Mouse (Mus musculus) hindbrain, embryonic 12.5 days (tissue): ENCODE measurements around the gene Smu1. TPM values are rescaled to one million over a fixed set of nuclear protein-coding genes. Genes with fewer than 3 reads are reported as not detected.
A peak's percentile ranks its signal among the peaks of the same experiment; 100 is the strongest.
"Not testable (repeated sequence)": the region's sequence is repeated elsewhere in the genome, so short reads cannot be mapped to it uniquely, and the experiment has no call there.

ENCODE experiments used
- ATAC-seq: fragments of 200-750 bp; cut with Nextera tagmentation; 2 replicates; pipeline ENCODE4 v1.8.0; 2017; ENCODE audit warnings: moderate TSS enrichment; ENCODE audit not compliant: low FRiP score
- H3K27ac ChIP-seq: fragments of 300-500 bp; sonication (generic); 2 replicates; pipeline ENCODE4 v1.5.1; 2016; ENCODE audit warnings: mild to moderate bottlenecking
- H3K27me3 ChIP-seq: fragments of 300-500 bp; sonication (generic); 2 replicates; pipeline ENCODE4 v1.6.1; 2016; ENCODE audit warnings: mild to moderate bottlenecking
- H3K36me3 ChIP-seq: fragments of 300-500 bp; sonication (generic); 2 replicates; pipeline ENCODE4 v1.6.1; 2016; ENCODE audit warnings: mild to moderate bottlenecking
- H3K4me1 ChIP-seq: fragments of 300-500 bp; sonication (generic); 2 replicates; pipeline ENCODE4 v1.6.1; 2016
- H3K4me2 ChIP-seq: fragments of 300-500 bp; sonication (generic); replicated peaks from 2 replicates; pipeline ENCODE4 v1.6.1; 2016; ENCODE audit warnings: mild to moderate bottlenecking
- H3K4me3 ChIP-seq: fragments of 300-500 bp; sonication (generic); 2 replicates; pipeline ENCODE4 v1.5.1; 2016; ENCODE audit warnings: mild to moderate bottlenecking
- H3K9ac ChIP-seq: fragments of 300-500 bp; sonication (generic); 2 replicates; pipeline ENCODE4 v1.6.1; 2016; ENCODE audit warnings: mild to moderate bottlenecking, moderate library complexity
- H3K9me3 ChIP-seq: fragments of 300-500 bp; sonication (generic); replicated peaks from 2 replicates; pipeline ENCODE4 v1.6.1; 2016; ENCODE audit warnings: mild to moderate bottlenecking
- WGBS: fragments of 180-500 bp; shearing (Covaris S2); methylation state at CpG from one replicate; pipeline ENCODE4 v1.1.7; 2016; 5-methylcytosine and 5-hydroxymethylcytosine counted together
- polyA plus RNA-seq: library from polyadenylated mRNA; unstranded; fragments of >200 nt; fragmentation: Nextera tagmentation; extraction: Ambion mirVana; gene quantifications from 2 replicates; pipeline ENCODE4 v1.2.1, GENCODE M21; 2016

Smu1 gene
- polyA plus RNA-seq: 135 and 137 TPM in 2 replicates

DNA sequence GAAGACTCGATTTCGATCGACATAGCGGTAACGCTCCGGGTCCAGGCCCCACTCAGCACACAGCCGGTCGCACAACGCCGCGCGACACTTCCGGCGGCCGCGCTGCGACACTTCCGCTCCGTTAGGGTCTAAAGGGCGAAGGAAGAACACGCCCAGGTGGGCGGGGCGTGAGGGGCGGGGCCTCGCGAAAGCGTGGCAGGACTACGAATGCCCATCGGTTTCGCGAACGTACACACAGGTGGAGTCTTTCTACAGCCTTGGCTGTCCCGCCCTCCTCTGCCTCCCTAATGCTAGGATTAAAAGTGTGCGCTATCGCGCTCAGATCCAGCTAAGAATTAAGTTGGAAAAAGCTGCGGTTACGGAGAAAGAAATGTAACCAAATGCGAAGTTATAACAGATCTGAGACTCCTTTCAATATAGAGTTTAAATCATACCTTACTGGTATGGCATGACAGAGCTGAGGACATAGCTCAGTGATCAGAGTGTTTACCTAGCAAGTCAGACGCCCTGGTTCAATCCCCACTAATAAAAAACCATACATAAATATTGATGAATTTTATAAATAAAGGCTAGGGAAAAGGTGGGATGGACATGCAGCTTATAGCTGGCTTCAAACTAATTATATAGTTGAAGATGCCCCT, at the start of gene Smu1:
Smu1 (minus strand) TSS at position 144 of the 641 bp plus-strand sequence.
- peak within 1 kb of the TSS; percentile 61 for H3K4me2 ChIP-seq
- peak; percentile 98 for ATAC-seq
- H3K4me1 ChIP-seq: peaks cover 6% of the 10 kb centered on the region; the same call in 1 of the 2 replicates
- H3K27ac ChIP-seq: peak within 1 kb of the TSS; percentile 25; the same call in 1 of the 2 replicates
- WGBS: under 1% methylated on average over 40 of the region's 40 CpGs
- H3K27me3 ChIP-seq: peaks cover 10% of the 10 kb centered on the region
- H3K9ac ChIP-seq: peak within 1 kb of the TSS; percentile 87
- no peaks in the 10 kb centered on the region for H3K9me3 ChIP-seq
- H3K36me3 ChIP-seq: peaks cover 27% of the 10 kb centered on the region
- peak within 1 kb of the TSS; percentile 87 for H3K4me3 ChIP-seq

DNA sequence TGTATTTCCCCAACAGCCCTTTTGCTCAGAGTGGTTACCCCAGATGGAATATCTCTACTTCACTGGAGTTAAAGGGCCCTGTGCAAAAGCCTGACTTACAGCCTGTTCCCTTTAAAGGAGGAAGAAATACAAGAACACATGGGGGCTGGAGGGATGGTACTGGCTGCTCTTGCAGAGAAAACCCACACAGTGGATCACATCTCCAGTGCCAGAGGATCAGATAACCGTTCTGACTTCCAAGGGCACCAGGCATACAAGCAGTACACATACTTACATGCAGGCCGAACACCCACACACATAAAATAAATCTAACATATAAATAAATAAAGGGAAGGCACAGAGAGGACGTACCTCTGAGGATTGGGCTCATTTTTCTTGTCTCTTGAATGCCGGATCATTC, 49.7 kb upstream of the Smu1 start:
- H3K36me3 ChIP-seq: peaks cover 27% of the 10 kb centered on the region; the same call in 1 of the 2 replicates
- H3K4me1 ChIP-seq: no peaks in the 10 kb centered on the region
- H3K27ac ChIP-seq: no peak overlapping the region
- H3K27me3 ChIP-seq: no peaks in the 10 kb centered on the region
- no peak for ATAC-seq
- no peaks in the 10 kb centered on the region for H3K9me3 ChIP-seq
- H3K4me2 ChIP-seq: no peak overlapping the region
- no peak overlapping the region for H3K4me3 ChIP-seq
- 87% methylated on average over 4 of the region's 4 CpGs for WGBS
- H3K9ac ChIP-seq: no peak overlapping the region

DNA sequence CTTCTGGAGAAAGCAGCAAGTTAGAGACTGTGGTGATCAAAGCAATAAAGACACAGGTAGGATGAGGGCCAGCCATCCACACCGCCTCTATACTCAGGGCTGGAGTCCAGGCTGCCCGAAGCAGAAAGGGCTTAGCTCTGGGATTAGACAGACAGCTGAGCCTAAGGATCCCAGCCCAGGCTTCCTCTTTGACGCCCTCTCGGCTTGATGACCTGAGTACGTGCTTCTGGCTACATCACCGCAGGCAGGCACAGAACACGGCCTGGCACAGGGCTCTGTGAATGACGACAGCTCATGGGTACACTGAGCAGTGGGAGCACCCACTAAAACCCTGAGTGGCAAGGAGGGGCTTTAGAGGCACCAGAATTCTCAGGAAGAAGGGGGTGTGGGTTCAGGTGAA, 47.7 kb upstream of the Smu1 start:
- Histone ChIP-seq H3K36me3 (peaks cover 24% of the 10 kb centered on the region; the same call in 1 of the 2 replicates), H3K9ac (no peak overlapping the region), H3K4me2 (no peak overlapping the region), H3K27me3 (no peaks in the 10 kb centered on the region), H3K27ac (no peak overlapping the region), H3K4me3 (no peak overlapping the region), H3K9me3 (no peaks in the 10 kb centered on the region), H3K4me1 (no peaks in the 10 kb centered on the region)
- no peak for ATAC-seq
- 90% methylated on average over 8 of the region's 8 CpGs for WGBS

DNA sequence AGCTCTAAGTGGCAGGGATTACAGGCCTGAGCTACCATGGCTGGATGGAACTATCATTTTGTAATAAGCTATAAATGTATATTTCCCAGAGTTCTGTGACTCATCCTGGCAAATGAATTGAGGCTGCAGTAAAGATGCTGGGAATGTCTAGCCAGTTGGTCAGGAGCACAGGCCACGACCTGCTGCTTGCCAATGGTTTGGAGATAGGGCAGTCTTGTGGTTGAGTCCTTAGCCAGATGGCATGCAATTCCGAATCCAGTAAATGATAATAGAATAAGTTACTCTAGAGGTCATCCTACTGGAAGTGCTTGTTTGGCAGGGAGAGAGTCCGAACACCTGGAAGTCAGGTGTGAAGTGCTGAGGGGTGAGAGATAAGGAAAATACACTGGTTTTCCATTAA, 45.1 kb upstream of the Smu1 start:
- no peaks in the 10 kb centered on the region for H3K9me3 ChIP-seq
- H3K4me1 ChIP-seq: no peaks in the 10 kb centered on the region
- no peak overlapping the region for H3K27ac ChIP-seq
- no peak overlapping the region for H3K4me2 ChIP-seq
- H3K27me3 ChIP-seq: no peaks in the 10 kb centered on the region
- no peak for ATAC-seq
- H3K9ac ChIP-seq: no peak overlapping the region
- H3K36me3 ChIP-seq: peaks cover 19% of the 10 kb centered on the region; the same call in 1 of the 2 replicates
- no peak overlapping the region for H3K4me3 ChIP-seq
- WGBS: 92% methylated on average over 3 of the region's 3 CpGs

DNA sequence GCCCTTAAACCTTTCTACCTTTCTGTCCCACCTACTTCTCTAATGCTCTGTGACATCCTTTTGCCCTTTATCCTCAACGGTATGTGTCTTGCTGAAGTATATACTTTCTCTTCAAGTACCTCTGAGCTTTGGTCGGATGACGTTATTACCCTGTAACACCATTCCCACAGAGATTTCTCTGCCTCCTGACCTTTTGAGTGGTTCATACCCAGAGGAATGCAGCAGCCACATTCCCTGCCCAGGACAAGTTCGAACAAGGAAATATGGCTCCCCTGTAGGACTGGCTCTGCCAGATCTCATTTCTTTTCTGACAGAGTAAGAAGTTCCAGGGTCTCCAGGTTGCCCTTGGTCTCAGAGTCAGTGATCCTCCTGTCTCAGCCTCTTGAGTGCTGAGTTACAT, 44.2 kb upstream of the Smu1 start:
- no peak overlapping the region for H3K9ac ChIP-seq
- ATAC-seq: no peak
- no peaks in the 10 kb centered on the region for H3K27me3 ChIP-seq
- no peaks in the 10 kb centered on the region for H3K4me1 ChIP-seq
- no peak overlapping the region for H3K4me3 ChIP-seq
- H3K4me2 ChIP-seq: no peak overlapping the region
- H3K27ac ChIP-seq: no peak overlapping the region
- H3K36me3 ChIP-seq: peaks cover 11% of the 10 kb centered on the region; the same call in 1 of the 2 replicates
- no peaks in the 10 kb centered on the region for H3K9me3 ChIP-seq
- WGBS: 86% methylated on average over 4 of the region's 4 CpGs

DNA sequence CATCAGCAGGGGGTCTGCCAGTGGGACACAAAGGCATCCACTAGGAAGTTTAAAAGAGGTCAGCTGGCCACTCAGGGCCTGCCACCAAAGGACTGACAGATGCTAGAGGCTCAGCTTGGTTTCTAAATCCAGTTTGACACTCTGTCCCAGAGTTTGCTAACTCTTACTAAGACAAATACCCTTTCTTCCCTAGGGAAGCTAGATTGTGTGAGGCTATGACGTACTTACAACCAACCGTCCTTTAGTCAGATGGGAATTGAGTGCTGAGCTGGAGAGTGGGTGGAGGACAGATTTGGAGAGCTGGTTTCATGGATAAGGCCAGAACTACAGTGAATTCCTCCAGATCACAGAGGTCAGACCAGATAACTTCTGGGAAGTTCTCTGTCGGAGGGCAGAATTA, 43.1 kb upstream of the Smu1 start:
- H3K36me3 ChIP-seq: peaks cover 4% of the 10 kb centered on the region; the same call in 1 of the 2 replicates
- no peak overlapping the region for H3K27ac ChIP-seq
- 69% methylated on average over 3 of the region's 3 CpGs for WGBS
- H3K27me3 ChIP-seq: no peaks in the 10 kb centered on the region
- no peak for ATAC-seq
- no peak overlapping the region for H3K4me2 ChIP-seq
- H3K4me3 ChIP-seq: no peak overlapping the region
- no peaks in the 10 kb centered on the region for H3K4me1 ChIP-seq
- H3K9ac ChIP-seq: no peak overlapping the region
- H3K9me3 ChIP-seq: no peaks in the 10 kb centered on the region

DNA sequence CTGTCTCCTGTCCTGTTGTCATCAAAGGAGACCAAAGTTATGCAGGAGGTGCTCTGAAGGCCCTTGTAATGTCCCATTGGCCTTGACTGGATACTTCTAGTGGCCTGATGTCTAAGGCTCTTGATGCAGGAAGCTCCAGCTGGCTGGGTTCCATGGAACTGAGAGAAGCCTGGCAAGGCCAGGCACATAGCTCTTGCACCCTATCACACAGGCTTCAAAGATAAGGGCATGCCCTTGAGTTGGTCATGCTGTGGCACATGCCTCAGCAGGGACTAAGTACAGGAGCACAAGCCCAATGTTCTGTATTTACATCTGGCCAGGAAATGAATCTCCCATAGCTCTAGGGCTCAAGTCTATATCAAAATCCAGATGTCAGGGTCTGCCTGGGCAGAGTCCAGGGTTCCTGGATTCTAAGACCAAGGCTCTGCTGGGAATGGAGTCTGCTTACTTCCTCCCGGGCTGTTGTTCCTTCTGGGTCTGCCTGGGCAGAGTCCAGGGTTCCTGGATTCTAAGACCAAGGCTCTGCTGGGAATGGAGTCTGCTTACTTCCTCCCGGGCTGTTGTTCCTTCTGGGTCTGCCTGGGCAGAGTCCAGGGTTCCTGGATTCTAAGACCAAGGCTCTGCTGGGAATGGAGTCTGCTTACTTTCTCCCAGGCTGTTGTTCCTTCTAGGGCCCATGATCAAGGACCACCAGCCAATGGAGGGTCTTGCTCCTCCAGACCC, 41.3 kb upstream of the Smu1 start:
- not testable (repeated sequence) for H3K9me3 ChIP-seq, H3K9ac ChIP-seq, ATAC-seq, H3K27me3 ChIP-seq, H3K27ac ChIP-seq, H3K36me3 ChIP-seq, H3K4me1 ChIP-seq, H3K4me3 ChIP-seq, H3K4me2 ChIP-seq
- WGBS: 84% methylated on average over 2 of the region's 2 CpGs

DNA sequence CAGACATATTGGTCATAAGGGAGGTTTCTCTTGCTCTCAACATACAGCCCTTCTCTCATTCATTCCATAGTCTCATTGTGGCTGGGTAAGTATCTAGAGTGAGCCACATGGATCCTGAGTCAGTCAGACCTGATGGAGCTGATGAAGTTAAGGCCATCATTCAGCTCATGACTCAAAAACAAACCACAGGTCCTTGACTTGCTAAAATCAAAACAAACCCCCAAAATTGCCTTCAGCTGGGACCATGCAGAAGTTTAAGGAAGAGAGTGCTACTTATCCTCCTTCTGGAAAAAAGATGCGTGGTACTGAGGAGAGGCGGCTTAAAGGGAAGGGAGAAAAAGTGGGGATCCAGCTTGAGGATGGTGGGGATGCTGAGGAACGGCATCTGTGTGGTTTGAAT, 38.0 kb upstream of the Smu1 start:
- no peaks in the 10 kb centered on the region for H3K27me3 ChIP-seq
- no peak for ATAC-seq
- no peak overlapping the region for H3K4me2 ChIP-seq
- H3K4me1 ChIP-seq: no peaks in the 10 kb centered on the region
- H3K9ac ChIP-seq: no peak overlapping the region
- H3K9me3 ChIP-seq: no peaks in the 10 kb centered on the region
- no peaks in the 10 kb centered on the region for H3K36me3 ChIP-seq
- H3K27ac ChIP-seq: no peak overlapping the region
- 93% methylated on average over 3 of the region's 3 CpGs for WGBS
- no peak overlapping the region for H3K4me3 ChIP-seq

DNA sequence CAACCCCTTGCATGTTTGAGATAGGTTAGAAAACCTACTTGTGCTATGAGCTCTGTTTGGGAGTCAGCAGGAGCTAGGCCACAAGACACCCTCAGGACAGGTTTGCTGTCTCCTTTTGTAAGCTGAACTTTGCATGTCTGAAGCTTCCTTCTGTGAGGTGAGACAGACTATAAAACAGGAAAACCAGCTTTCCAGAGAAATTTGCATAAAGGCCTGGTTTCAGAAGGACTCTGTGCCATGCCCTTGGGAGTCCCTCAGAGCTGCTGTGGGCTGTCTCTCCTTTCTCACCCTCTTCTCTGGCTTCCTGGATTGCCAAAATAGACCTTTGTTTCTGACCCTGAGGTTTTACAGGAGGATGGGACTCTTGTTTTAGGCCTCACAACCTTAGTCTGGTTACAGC, 36.6 kb upstream of the Smu1 start:
- Histone ChIP-seq H3K36me3 (no peaks in the 10 kb centered on the region), H3K4me3 (no peak overlapping the region)
- ATAC-seq: no peak

DNA sequence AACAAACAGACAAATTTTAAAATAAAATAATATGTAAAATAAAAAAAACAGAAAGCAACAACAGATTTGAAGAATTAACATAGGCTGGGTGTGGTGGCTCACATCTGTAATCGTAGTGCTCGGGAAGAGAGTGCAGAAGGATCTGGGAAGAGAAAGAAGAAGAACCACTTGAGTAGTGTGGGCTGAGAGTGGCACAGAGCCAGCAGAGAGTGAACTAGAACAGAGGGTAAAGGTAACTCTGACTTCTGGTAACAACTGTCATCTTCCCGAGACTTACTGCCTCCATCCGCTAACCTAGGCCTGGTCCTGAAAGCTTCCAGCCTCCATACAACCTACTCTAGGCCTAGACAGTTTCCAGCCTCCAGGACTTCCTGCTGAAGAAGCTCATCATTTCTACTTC, 33.5 kb upstream of the Smu1 start:
- WGBS: 93% methylated on average over 4 of the region's 4 CpGs

More for the DNA sequence above, 36.6 kb upstream of the Smu1 start:
- Histone ChIP-seq H3K4me1 (no peaks in the 10 kb centered on the region), H3K27me3 (no peaks in the 10 kb centered on the region), H3K9me3 (no peaks in the 10 kb centered on the region), H3K9ac (no peak overlapping the region), H3K27ac (no peak overlapping the region), H3K4me2 (no peak overlapping the region)

DNA sequence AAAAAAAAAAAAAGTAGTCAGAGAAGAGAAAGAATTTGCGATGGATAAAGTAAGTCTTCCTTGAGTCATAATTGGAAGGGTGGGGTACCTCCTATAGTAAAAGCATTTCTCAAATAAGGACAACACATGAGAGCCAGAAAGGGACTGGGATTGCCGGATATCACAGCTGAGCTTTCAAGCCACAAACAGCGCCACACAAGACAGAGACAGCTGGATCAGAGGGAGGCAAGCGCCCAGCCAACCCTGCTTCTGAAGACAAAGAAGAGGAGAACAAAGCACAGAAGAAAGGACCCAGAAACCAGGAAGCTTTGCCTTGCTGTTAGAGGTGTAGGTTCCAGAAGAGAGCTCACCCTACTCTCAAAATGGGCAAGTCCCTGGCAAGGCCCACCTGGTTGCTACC, 28.9 kb upstream of the Smu1 start:
- Histone ChIP-seq H3K27me3 (no peaks in the 10 kb centered on the region), H3K4me2 (no peak overlapping the region), H3K9me3 (no peaks in the 10 kb centered on the region), H3K4me1 (no peaks in the 10 kb centered on the region), H3K9ac (no peak overlapping the region), H3K4me3 (no peak overlapping the region), H3K36me3 (no peaks in the 10 kb centered on the region), H3K27ac (no peak overlapping the region)
- no peak for ATAC-seq
- WGBS: 70% methylated on average over 4 of the region's 4 CpGs

More for the DNA sequence above, 33.5 kb upstream of the Smu1 start:
- Histone ChIP-seq H3K36me3 (no peaks in the 10 kb centered on the region), H3K4me1 (no peaks in the 10 kb centered on the region), H3K4me2 (no peak overlapping the region), H3K9me3 (no peaks in the 10 kb centered on the region), H3K27ac (no peak overlapping the region), H3K27me3 (no peaks in the 10 kb centered on the region), H3K4me3 (no peak overlapping the region), H3K9ac (no peak overlapping the region)
- no peak for ATAC-seq

DNA sequence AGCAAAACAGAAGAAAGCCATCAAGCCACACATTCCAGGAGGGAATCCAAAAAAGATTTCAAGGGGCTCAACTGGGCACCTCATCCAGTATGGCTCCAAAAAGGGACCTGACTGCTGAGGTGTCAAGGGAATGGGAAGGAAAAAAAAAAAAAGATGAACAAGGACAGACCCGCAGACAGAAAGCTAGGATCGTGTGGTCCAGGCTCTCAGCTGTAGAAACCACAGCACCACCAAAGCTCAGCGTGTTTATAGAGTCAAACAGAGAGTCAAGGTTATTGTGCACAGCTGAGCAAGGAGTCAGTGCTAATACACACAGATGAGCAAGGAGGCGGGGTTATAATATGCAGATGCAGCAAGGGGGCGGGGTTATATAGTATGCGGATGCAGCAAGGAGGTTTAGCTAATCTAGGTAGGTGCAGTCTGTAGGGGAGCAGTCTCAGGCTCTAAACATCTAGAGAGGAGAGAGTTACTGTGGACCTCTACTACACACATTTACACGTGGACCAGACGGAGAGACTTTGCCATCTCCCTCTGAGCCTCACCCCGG, 28.0 kb upstream of the Smu1 start:
- Histone ChIP-seq H3K9ac (no peak overlapping the region), H3K27me3 (no peaks in the 10 kb centered on the region), H3K4me2 (no peak overlapping the region), H3K36me3 (no peaks in the 10 kb centered on the region), H3K4me3 (no peak overlapping the region), H3K27ac (no peak overlapping the region), H3K4me1 (no peaks in the 10 kb centered on the region), H3K9me3 (no peaks in the 10 kb centered on the region)
- no peak for ATAC-seq
- WGBS: 79% methylated on average over 9 of the region's 9 CpGs
